Mouse (Mus musculus) adrenal gland, postnatal 25 days (tissue): ENCODE results near the gene Srpk2. TPM values are rescaled to one million over a fixed set of nuclear protein-coding genes. Genes with fewer than 3 reads are reported as not detected.
"Not testable (repeated sequence)": the region's sequence is repeated elsewhere in the genome, so short reads cannot be mapped to it uniquely, and the experiment has no call there.

Experiments used
- DNase-seq: peaks from one replicate; pipeline ENCODE4 v3.0.0; 2021; ENCODE audit warnings: mixed read lengths
- long read RNA-seq: library from polyadenylated mRNA; stranded (forward); transcript quantifications from one replicate; pipeline ENCODE4 v2.0.0, GENCODE M21; 2021
- total RNA-seq: library from RNA; stranded (reverse); gene quantifications from 2 replicates; pipeline ENCODE4 v1.2.3, GENCODE M21; 2021

The Srpk2 gene
- total RNA-seq, result 38.9 and 57.0 TPM in 2 replicates
- long read RNA-seq, full-length matches to known transcripts, result 2 of 32 reads
- long read RNA-seq, partial matches to known transcripts, result 15 of 32 reads
- long read RNA-seq, other reads (novel, unspliced or antisense), result 15 of 32 reads

GRCm38 (mm10) chr5:23684517-23684916 lies at the start of gene Srpk2:
Gene Srpk2, minus strand, starts transcription at chr5:23684617.
- no peak for DNase-seq

GRCm38 (mm10) chr5:23721956-23722355 lies 37.5 kb upstream of the Srpk2 start:
- no peak for DNase-seq

DNA sequence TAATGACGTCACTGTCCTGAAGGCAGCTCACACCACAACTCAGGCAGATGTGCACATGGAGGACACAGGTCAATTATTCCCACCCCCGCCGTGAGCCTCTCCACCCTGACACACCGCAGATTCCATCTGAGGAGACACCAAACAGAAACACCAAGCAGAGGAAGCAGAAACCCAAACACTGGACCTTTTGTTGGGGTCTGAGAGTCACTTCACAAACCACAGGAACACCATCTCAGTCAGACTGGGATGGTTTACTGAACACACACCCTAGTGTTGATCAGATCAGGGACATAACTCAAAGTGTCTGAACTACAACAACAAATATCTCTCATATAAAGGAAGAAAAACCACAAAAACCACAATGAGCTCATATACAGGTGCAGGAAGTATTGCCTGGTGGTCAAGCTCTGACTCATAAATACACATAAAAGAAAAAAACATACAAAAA lies 34.5 kb upstream of the Srpk2 start:
- no peak for DNase-seq

GRCm38 (mm10) chr5:23718182-23718534 lies 33.7 kb upstream of the Srpk2 start:
- DNase-seq, result no peak

DNA sequence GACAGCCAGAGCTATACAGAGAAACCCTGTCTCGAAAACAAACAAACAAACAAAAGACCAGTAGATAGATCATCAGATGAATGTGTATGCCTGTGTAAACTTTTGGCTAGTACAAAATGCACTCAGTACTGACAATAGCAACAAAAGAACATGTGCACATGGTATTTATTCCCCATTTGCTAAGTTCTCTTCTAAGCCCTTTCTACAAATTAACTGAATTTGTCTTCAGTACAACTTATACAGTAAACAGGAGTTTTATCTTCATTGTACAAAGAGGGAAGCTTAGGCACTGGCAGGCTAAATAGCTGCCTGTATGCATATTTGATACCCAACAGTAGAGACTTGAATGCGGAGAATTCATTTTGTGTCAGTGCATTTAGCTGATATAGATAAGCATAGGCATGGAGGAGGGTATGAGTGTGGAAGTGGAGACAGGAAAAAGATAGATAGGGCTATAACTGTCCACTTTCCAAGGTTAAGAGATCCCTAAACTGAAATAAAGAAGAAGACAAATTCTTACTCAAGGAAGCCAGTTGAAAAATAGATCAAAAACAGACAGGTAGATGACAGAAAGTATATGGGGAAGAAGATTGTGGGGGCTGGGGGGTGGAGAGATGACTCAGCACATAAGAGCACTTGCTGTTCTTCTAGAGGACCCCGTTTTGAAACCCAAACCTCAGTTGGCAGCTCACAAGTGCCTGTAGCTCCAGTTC lies 33.2 kb upstream of the Srpk2 start:
- DNase-seq, result no peak

- no peak for DNase-seq
Observed at GRCm38 (mm10) chr5:23713401-23714335, 29.3 kb upstream of the Srpk2 start.

GRCm38 (mm10) chr5:23712130-23713001 lies 27.9 kb upstream of the Srpk2 start:
- DNase-seq, result peak; percentile 84

- DNase-seq, result not testable (repeated sequence)
Observed at GRCm38 (mm10) chr5:23711671-23712129, 27.3 kb upstream of the Srpk2 start.

DNA sequence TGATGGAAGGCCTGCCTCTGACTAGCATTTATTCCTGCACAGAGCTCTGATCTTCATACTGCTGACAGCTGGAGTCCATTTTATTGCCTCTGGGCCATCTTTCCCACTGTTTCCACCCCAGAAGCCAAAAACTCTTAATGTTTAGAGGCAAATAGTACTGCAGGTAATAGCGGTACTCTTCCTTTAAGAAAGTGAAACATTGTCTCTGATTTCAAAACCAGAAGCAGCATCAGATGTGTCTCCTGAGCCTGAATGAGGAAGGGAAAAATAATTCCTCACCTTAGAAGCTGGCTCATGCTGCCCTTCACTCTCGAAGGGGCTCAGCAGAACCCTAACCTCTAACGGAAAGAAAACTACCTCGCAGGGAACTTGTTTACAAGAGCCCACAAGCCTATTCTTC lies 26.8 kb upstream of the Srpk2 start:
- DNase-seq, result no peak

GRCm38 (mm10) chr5:23709661-23710060 lies 25.2 kb upstream of the Srpk2 start:
- DNase-seq, result no peak

DNA sequence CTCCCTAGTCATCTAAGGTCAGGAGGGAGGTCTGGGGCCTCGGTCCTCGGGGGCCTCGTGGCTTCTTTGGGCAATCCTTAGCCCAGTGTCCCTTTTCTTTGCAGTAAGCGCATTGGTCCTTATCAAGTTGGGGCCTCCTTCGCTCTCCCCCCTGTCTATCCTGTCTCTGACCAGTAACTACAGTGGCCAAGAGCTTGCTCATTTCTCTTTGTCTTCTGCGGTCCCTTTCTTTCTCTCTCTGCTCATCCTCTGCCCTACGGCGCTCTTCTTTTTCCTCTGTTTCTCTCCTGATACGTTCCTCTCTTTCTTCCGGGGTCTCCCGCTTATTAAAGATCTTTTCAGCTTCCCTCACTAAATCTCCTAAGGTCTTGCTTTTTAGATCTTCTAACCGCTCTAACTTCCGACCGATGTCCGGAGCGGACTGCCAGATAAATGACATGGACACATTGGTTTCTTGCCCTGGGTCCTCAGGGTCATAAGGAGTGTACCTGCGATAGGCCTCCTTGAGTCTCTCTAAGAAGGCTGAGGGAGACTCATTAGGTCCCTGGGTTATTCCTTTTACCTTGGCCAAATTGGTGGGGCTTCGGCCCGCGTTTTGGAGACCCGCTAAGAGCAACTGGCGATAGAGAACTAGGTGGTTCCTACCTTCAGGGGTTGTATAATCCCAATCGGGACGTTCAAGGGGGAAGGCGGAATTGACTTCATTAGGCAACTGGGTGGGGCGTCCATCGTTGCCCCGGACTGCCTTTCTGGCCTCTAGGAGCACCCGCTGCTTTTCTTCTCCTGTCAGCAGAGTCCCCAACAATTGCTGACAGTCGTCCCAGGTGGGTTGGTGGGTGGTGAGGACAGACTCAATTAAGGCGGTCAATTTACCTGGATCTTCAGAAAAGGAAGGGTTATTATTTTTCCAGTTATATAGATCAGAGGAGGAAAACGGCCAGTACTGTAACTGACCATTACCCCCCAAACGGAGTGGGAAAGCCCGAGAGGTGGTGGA lies 22.5 kb upstream of the Srpk2 start:
- not testable (repeated sequence) for DNase-seq

DNA sequence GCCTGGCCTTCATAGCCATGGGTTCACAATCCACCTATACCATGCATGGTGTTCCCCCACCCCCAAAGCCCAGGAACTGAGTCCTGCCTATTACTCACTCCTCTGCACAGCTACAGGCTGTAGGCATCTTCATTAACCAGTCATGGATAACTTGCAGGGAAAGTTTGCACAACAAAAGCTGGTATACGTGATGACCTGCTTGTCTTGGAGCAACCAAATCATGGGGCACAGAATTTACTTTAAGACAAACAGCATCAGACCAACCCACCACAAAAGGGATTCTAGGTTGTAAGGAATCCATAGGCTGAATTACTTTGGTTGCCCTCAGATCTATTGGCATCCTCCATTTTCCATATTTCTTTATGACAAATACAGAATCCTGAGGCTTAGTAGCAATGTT lies 13.0 kb upstream of the Srpk2 start:
- DNase-seq, result no peak

- no peak for DNase-seq
Observed at GRCm38 (mm10) chr5:23683431-23683830, 986 bp downstream of the Srpk2 start.

GRCm38 (mm10) chr5:23679006-23679405 lies 5.4 kb downstream of the Srpk2 start:
- DNase-seq, result no peak

GRCm38 (mm10) chr5:23677883-23678282 lies 6.5 kb downstream of the Srpk2 start:
- no peak for DNase-seq

GRCm38 (mm10) chr5:23677072-23677453 lies 7.4 kb downstream of the Srpk2 start:
- no peak for DNase-seq

DNA sequence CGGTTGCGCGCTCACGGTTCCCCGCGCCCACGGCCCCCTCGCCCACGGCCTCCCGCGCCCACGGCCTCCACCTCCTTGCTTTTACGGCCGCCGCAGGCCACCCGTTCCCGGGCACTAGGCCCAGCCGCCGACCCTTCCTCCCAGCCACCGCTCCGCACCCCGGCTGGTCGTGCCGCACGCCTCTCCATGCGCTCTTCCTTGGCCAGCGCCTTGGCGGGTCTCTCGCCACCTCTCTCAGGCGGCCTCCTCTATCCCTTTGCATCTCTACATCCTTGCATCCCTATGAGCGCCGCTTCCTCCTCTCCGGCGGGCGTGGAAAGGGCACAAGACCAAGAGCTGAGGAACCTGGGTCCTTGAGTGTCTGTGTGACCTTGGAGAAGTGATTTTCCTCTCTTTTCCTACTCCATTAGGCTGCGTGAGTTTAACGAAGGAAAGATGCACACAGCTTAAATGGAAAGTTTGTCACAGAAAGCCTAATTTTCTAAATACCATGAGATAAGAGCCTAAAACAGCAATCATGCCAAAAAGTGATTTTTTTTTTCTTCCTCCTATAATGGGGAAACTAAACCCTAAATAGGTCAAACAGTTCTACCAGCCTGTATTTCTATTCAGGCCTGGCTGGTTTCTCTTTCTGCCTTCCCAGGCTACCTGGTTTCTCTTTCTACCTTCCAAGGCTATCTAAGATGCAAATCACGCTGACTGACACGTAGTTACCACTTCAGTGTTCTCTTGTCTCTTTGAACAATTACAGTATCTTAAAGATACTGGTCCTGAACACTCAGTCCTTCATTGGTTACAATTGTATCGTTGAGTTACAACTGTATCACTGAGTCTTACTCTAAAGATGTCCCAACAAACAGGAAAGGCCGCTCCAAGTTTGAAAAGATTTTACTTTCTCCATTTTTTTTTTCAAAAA lies 8.0 kb downstream of the Srpk2 start:
- no peak for DNase-seq

GRCm38 (mm10) chr5:23675499-23676155 lies 8.8 kb downstream of the Srpk2 start:
- peak; percentile 81 for DNase-seq
